10 mouse cellular contexts compared by ENCODE assay signal in genomic region chr8:98752367-98752766, GRCm38 (mm10).
DNase-seq lines count a peak whose midpoint lies in the region; ATAC-seq and TF ChIP-seq lines count a peak whose summit lies in the region.
"Had no signal": no experiment of that assay in that cellular context is flagged by ENCODE, and none has a peak within 500 bp of the region (broad histone marks: within the 10 kb centered on the region; RNA-seq: fewer than 3 reads in every experiment).

No protein-coding gene starts in this region.

- peak; percentile 63; the same call in 1 of the 2 replicates for ATAC-seq in hindbrain, postnatal 0 days
- ATAC-seq in midbrain, embryonic 13.5 days: 0 out of 2 replicates have a peak, but pooled peaks have one; percentile 48
- no peak for ATAC-seq in intestine, embryonic 15.5 days
- ATAC-seq: activated CD4-positive, CD25-positive, alpha-beta regulatory T cell, adult 4 months had no signal

- no peak overlapping the region for H3K27ac ChIP-seq in hindbrain, postnatal 0 days
- no peak overlapping the region for H3K27ac ChIP-seq in midbrain, embryonic 13.5 days
- no peak overlapping the region for H3K27ac ChIP-seq in intestine, embryonic 15.5 days

- H3K4me3 ChIP-seq in hindbrain, postnatal 0 days (ENCODE audit: low read length): no peak overlapping the region
- H3K4me3 ChIP-seq in midbrain, embryonic 13.5 days (replicated peaks): no peak overlapping the region
- no peak overlapping the region for H3K4me3 ChIP-seq in intestine, embryonic 15.5 days (replicated peaks)

- peak; percentile 10 for DNase-seq in cerebellum, adult 11-12 months
- peak; percentile 10 to 15 for DNase-seq in cerebellum, postnatal 25 days
- peak; percentile 54 for DNase-seq in hindbrain, postnatal 0 days (ENCODE audit: low spot score)
- DNase-seq in lung, postnatal 25 days (ENCODE audit: low spot score): no peak
- DNase-seq in layer of hippocampus, adult 11-12 months (ENCODE audit: low spot score): no peak
- DNase-seq: lung, adult 2 months; thymus, postnatal 36 days had no signal

- no peak for TF ChIP-seq CTCF in hindbrain, postnatal 0 days (IDR thresholded peaks at IDR 0.05; ENCODE audit: low read depth)

- 0 out of 2 replicates have a peak overlapping the region, but pooled peaks have one; percentile 7 for H3K4me2 ChIP-seq in hindbrain, postnatal 0 days (ENCODE audit: low read depth, low read length)
- peak overlapping the region; percentile 22 for H3K4me2 ChIP-seq in midbrain, embryonic 13.5 days (replicated peaks)
- no peak overlapping the region for H3K4me2 ChIP-seq in intestine, embryonic 15.5 days (replicated peaks)

- no peak overlapping the region for H3K9ac ChIP-seq in hindbrain, postnatal 0 days (replicated peaks; ENCODE audit: low read length)
- no peak overlapping the region for H3K9ac ChIP-seq in midbrain, embryonic 13.5 days (replicated peaks)
- H3K9ac ChIP-seq in intestine, embryonic 15.5 days: no peak overlapping the region

- no peaks in the 10 kb centered on the region for H3K36me3 ChIP-seq in hindbrain, postnatal 0 days (ENCODE audit: insufficient read depth, low read length)
- no peaks in the 10 kb centered on the region for H3K36me3 ChIP-seq in midbrain, embryonic 13.5 days
- no peaks in the 10 kb centered on the region for H3K36me3 ChIP-seq in intestine, embryonic 15.5 days

- WGBS in hindbrain, postnatal 0 days: 18% methylated on average over 6 of the region's 6 CpGs
- 17% methylated on average over 6 of the region's 6 CpGs for WGBS in midbrain, embryonic 13.5 days
- WGBS in intestine, embryonic 15.5 days: 40% methylated on average over 6 of the region's 6 CpGs

- H3K9me3 ChIP-seq in hindbrain, postnatal 0 days (ENCODE audit: low read length): no peaks in the 10 kb centered on the region
- no peaks in the 10 kb centered on the region for H3K9me3 ChIP-seq in midbrain, embryonic 13.5 days
- H3K9me3 ChIP-seq in intestine, embryonic 15.5 days: no peaks in the 10 kb centered on the region

- no peaks in the 10 kb centered on the region for H3K27me3 ChIP-seq in hindbrain, postnatal 0 days (ENCODE audit: insufficient read depth, low read length)
- no peaks in the 10 kb centered on the region for H3K27me3 ChIP-seq in midbrain, embryonic 13.5 days
- H3K27me3 ChIP-seq in intestine, embryonic 15.5 days (replicated peaks): no peaks in the 10 kb centered on the region

- 0 out of 2 replicates have a peak, but pooled peaks cover 6% of the 10 kb centered on the region for H3K4me1 ChIP-seq in hindbrain, postnatal 0 days (ENCODE audit: insufficient read depth, low read length)
- H3K4me1 ChIP-seq in midbrain, embryonic 13.5 days (replicated peaks): peaks cover 8% of the 10 kb centered on the region
- H3K4me1 ChIP-seq in intestine, embryonic 15.5 days (replicated peaks): no peaks in the 10 kb centered on the region

Comparison
In these comparisons a context has a peak if more than half of its experiments do, and no peak if none do; other contexts are left out.
1. DNase-seq: peak in cerebellum, adult 11-12 months (single experiment), cerebellum, postnatal 25 days (2 of 2) and hindbrain, postnatal 0 days (single experiment); none in lung, postnatal 25 days (single experiment) and layer of hippocampus, adult 11-12 months (single experiment).